Mouse (Mus musculus): Measurements from ENCODE around the gene Rnf224. TPM values are rescaled to one million over a fixed set of nuclear protein-coding genes. Genes with fewer than 3 reads are reported as not detected.

Rnf224 gene
- polyA plus RNA-seq, 1 experiment = not detected

- Histone ChIP-seq H3K4me3 (ENCODE audit: insufficient read depth, poor library complexity, severe bottlenecking) (no peak overlapping the region), H3K27me3 (ENCODE audit: control insufficient read depth, insufficient read depth, insufficient read length) (no peaks in the 10 kb centered on the region), H3K79me2 (ENCODE audit: control insufficient read depth, insufficient read depth) (peaks cover 1% of the 10 kb centered on the region), H3K36me3 (ENCODE audit: control insufficient read depth, insufficient read depth) (peaks cover 11% of the 10 kb centered on the region), H3ac (ENCODE audit: control insufficient read depth, insufficient read length, low read depth) (no peak overlapping the region), H3K79me3 (ENCODE audit: low read depth) (peaks cover 1% of the 10 kb centered on the region)
- TF ChIP-seq MAX (IDR thresholded peaks at IDR 0.05) (no peak), USF1 (IDR thresholded peaks at IDR 0.05; ENCODE audit: low read depth) (no peak), FOSL1 (IDR thresholded peaks at IDR 0.05; ENCODE audit: insufficient read depth, low read length, poor library complexity, severe bottlenecking) (no peak), MYOG (IDR thresholded peaks at IDR 0.05; ENCODE audit: control insufficient read depth, extremely low read depth, insufficient read length) (no peak)
Measured at GRCm38 (mm10) chr2:25217666-25218065, 18.9 kb downstream of the Rnf224 start.

GRCm38 (mm10) chr2:25214444-25214843 lies 22.1 kb downstream of the Rnf224 start, which contains the start of gene Stpg3:
Stpg3 (minus strand) TSS chr2:25214637.
- peaks cover 16% of the 10 kb centered on the region for H3K79me3 ChIP-seq (ENCODE audit: low read depth)
- TF ChIP-seq MYOG (IDR thresholded peaks at IDR 0.05; ENCODE audit: control insufficient read depth, extremely low read depth, insufficient read length) = no peak
- no peak for TF ChIP-seq CEBPB (IDR thresholded peaks at IDR 0.05; ENCODE audit: low read depth)
- TF ChIP-seq MAX (IDR thresholded peaks at IDR 0.05) = no peak
- no peak for TF ChIP-seq USF1 (IDR thresholded peaks at IDR 0.05; ENCODE audit: low read depth)
- no peak for TF ChIP-seq MYOD1 (IDR thresholded peaks at IDR 0.05; ENCODE audit: control insufficient read depth, insufficient read length, low read depth)
- TF ChIP-seq FOSL1 (IDR thresholded peaks at IDR 0.05; ENCODE audit: insufficient read depth, low read length, poor library complexity, severe bottlenecking) = no peak
- TF ChIP-seq CTCF (IDR thresholded peaks at IDR 0.05; ENCODE audit: control insufficient read depth, insufficient read depth, insufficient read length) = no peak
- peaks cover 5% of the 10 kb centered on the region for H3K36me3 ChIP-seq (ENCODE audit: control insufficient read depth, insufficient read depth)
- H3K79me2 ChIP-seq (ENCODE audit: control insufficient read depth, insufficient read depth) = peaks cover 19% of the 10 kb centered on the region
- H3K4me3 ChIP-seq (ENCODE audit: insufficient read depth, poor library complexity, severe bottlenecking) = no peak within 1 kb of the TSS
- H3ac ChIP-seq (ENCODE audit: control insufficient read depth, insufficient read length, low read depth) = no peak within 1 kb of the TSS
- H3K27me3 ChIP-seq (ENCODE audit: control insufficient read depth, insufficient read depth, insufficient read length) = no peaks in the 10 kb centered on the region

GRCm38 (mm10) chr2:25213266-25213865 lies 23.2 kb downstream of the Rnf224 start:
- TF ChIP-seq MYOD1 (IDR thresholded peaks at IDR 0.05; ENCODE audit: control insufficient read depth, insufficient read length, low read depth) = no peak
- no peak for TF ChIP-seq USF1 (IDR thresholded peaks at IDR 0.05; ENCODE audit: low read depth)
- TF ChIP-seq MAX (IDR thresholded peaks at IDR 0.05) = no peak
- TF ChIP-seq MYOG (IDR thresholded peaks at IDR 0.05; ENCODE audit: control insufficient read depth, extremely low read depth, insufficient read length) = no peak
- TF ChIP-seq FOSL1 (IDR thresholded peaks at IDR 0.05; ENCODE audit: insufficient read depth, low read length, poor library complexity, severe bottlenecking) = no peak
- no peak for TF ChIP-seq CTCF (IDR thresholded peaks at IDR 0.05; ENCODE audit: control insufficient read depth, insufficient read depth, insufficient read length)
- Histone ChIP-seq H3ac (ENCODE audit: control insufficient read depth, insufficient read length, low read depth) (no peak overlapping the region), H3K36me3 (ENCODE audit: control insufficient read depth, insufficient read depth) (peaks cover 10% of the 10 kb centered on the region), H3K79me2 (ENCODE audit: control insufficient read depth, insufficient read depth) (peaks cover 29% of the 10 kb centered on the region), H3K79me3 (ENCODE audit: low read depth) (peaks cover 22% of the 10 kb centered on the region), H3K27me3 (ENCODE audit: control insufficient read depth, insufficient read depth, insufficient read length) (no peaks in the 10 kb centered on the region), H3K4me3 (ENCODE audit: insufficient read depth, poor library complexity, severe bottlenecking) (no peak overlapping the region)

- Histone ChIP-seq H3K36me3 (ENCODE audit: control insufficient read depth, insufficient read depth) (peaks cover 22% of the 10 kb centered on the region), H3K79me2 (ENCODE audit: control insufficient read depth, insufficient read depth) (peaks cover 50% of the 10 kb centered on the region), H3ac (ENCODE audit: control insufficient read depth, insufficient read length, low read depth) (peak within 1 kb of the TSS; percentile 59), H3K4me3 (ENCODE audit: insufficient read depth, poor library complexity, severe bottlenecking) (peak within 1 kb of the TSS; percentile 93), H3K79me3 (ENCODE audit: low read depth) (peaks cover 35% of the 10 kb centered on the region), H3K27me3 (ENCODE audit: control insufficient read depth, insufficient read depth, insufficient read length) (no peaks in the 10 kb centered on the region)
- TF ChIP-seq MAX (IDR thresholded peaks at IDR 0.05) = peak; percentile 63
- no peak for TF ChIP-seq MYOD1 (IDR thresholded peaks at IDR 0.05; ENCODE audit: control insufficient read depth, insufficient read length, low read depth)
Measured at GRCm38 (mm10) chr2:25211121-25211670, 25.4 kb downstream of the Rnf224 start, which contains the start of gene Nelfb. Nelfb (minus strand) TSS chr2:25211489.

GRCm38 (mm10) chr2:25210686-25211085 lies 25.9 kb downstream of the Rnf224 start:
- Histone ChIP-seq H3K79me3 (ENCODE audit: low read depth) (peaks cover 35% of the 10 kb centered on the region), H3K36me3 (ENCODE audit: control insufficient read depth, insufficient read depth) (peaks cover 26% of the 10 kb centered on the region), H3K79me2 (ENCODE audit: control insufficient read depth, insufficient read depth) (peaks cover 55% of the 10 kb centered on the region), H3ac (ENCODE audit: control insufficient read depth, insufficient read length, low read depth) (peak overlapping the region; percentile 59), H3K27me3 (ENCODE audit: control insufficient read depth, insufficient read depth, insufficient read length) (no peaks in the 10 kb centered on the region), H3K4me3 (ENCODE audit: insufficient read depth, poor library complexity, severe bottlenecking) (peak overlapping the region; percentile 93)
- TF ChIP-seq MYOG (IDR thresholded peaks at IDR 0.05; ENCODE audit: control insufficient read depth, extremely low read depth, insufficient read length) = no peak
- no peak for TF ChIP-seq MYOD1 (IDR thresholded peaks at IDR 0.05; ENCODE audit: control insufficient read depth, insufficient read length, low read depth)
- TF ChIP-seq MAX (IDR thresholded peaks at IDR 0.05) = no peak
- no peak for TF ChIP-seq CEBPB (IDR thresholded peaks at IDR 0.05; ENCODE audit: low read depth)
- TF ChIP-seq USF1 (IDR thresholded peaks at IDR 0.05; ENCODE audit: low read depth) = no peak
- TF ChIP-seq CTCF (IDR thresholded peaks at IDR 0.05; ENCODE audit: control insufficient read depth, insufficient read depth, insufficient read length) = no peak
- no peak for TF ChIP-seq FOSL1 (IDR thresholded peaks at IDR 0.05; ENCODE audit: insufficient read depth, low read length, poor library complexity, severe bottlenecking)

- Histone ChIP-seq H3K4me3 (ENCODE audit: insufficient read depth, poor library complexity, severe bottlenecking) (no peak overlapping the region), H3ac (ENCODE audit: control insufficient read depth, insufficient read length, low read depth) (no peak overlapping the region), H3K27me3 (ENCODE audit: control insufficient read depth, insufficient read depth, insufficient read length) (no peaks in the 10 kb centered on the region), H3K36me3 (ENCODE audit: control insufficient read depth, insufficient read depth) (peaks cover 57% of the 10 kb centered on the region), H3K79me3 (ENCODE audit: low read depth) (peaks cover 35% of the 10 kb centered on the region), H3K79me2 (ENCODE audit: control insufficient read depth, insufficient read depth) (peaks cover 62% of the 10 kb centered on the region)
- TF ChIP-seq CEBPB (IDR thresholded peaks at IDR 0.05; ENCODE audit: low read depth) = no peak
- no peak for TF ChIP-seq MAX (IDR thresholded peaks at IDR 0.05)
- no peak for TF ChIP-seq USF1 (IDR thresholded peaks at IDR 0.05; ENCODE audit: low read depth)
- no peak for TF ChIP-seq FOSL1 (IDR thresholded peaks at IDR 0.05; ENCODE audit: insufficient read depth, low read length, poor library complexity, severe bottlenecking)
- TF ChIP-seq CTCF (IDR thresholded peaks at IDR 0.05; ENCODE audit: control insufficient read depth, insufficient read depth, insufficient read length) = no peak
- no peak for TF ChIP-seq MYOG (IDR thresholded peaks at IDR 0.05; ENCODE audit: control insufficient read depth, extremely low read depth, insufficient read length)
- no peak for TF ChIP-seq MYOD1 (IDR thresholded peaks at IDR 0.05; ENCODE audit: control insufficient read depth, insufficient read length, low read depth)
Measured at GRCm38 (mm10) chr2:25207593-25207992, 29.0 kb downstream of the Rnf224 start.

All from C2C12 (cell line).